Mouse (Mus musculus) lung, postnatal 0 days (tissue): ENCODE measurements around the gene AL607142.1. TPM values are rescaled to one million over a fixed set of nuclear protein-coding genes. Genes with fewer than 3 reads are reported as not detected.

ENCODE experiments used
- ATAC-seq: fragments of 200-750 bp; cut with Nextera tagmentation; 2 replicates; pipeline ENCODE4 v1.8.0; 2017; ENCODE audit warnings: moderate library complexity
- DNase-seq: peaks from one replicate; pipeline ENCODE4 v3.0.0-alpha.2; 2016; ENCODE audit warnings: low spot score
- H3K27ac ChIP-seq: fragments of 300-500 bp; sonication (generic); 2 replicates; pipeline ENCODE4 v1.5.1; 2014; ENCODE audit warnings: antibody characterized with exemption, mild to moderate bottlenecking, low read length, mixed read lengths
- H3K27me3 ChIP-seq: fragments of 300-500 bp; sonication (generic); replicated peaks from 2 replicates; pipeline ENCODE4 v1.6.1; 2014; ENCODE audit warnings: low read length, mixed read lengths; ENCODE audit not compliant: insufficient read depth
- H3K36me3 ChIP-seq: fragments of 300-500 bp; sonication (generic); 2 replicates; pipeline ENCODE4 v1.6.1; 2014; ENCODE audit warnings: low read length, mixed read lengths; ENCODE audit not compliant: insufficient read depth
- H3K4me1 ChIP-seq: fragments of 300-500 bp; sonication (generic); 2 replicates; pipeline ENCODE4 v1.6.1; 2014; ENCODE audit warnings: antibody characterized with exemption, low read depth, low read length, mixed read lengths; ENCODE audit not compliant: insufficient read depth
- H3K4me2 ChIP-seq: fragments of 300-500 bp; sonication (generic); replicated peaks from 2 replicates; pipeline ENCODE4 v1.6.1; 2014; ENCODE audit warnings: low read depth, mild to moderate bottlenecking, low read length, moderate library complexity, mixed read lengths
- H3K4me3 ChIP-seq: fragments of 300-500 bp; sonication (generic); 2 replicates; pipeline ENCODE4 v1.5.1; 2014; ENCODE audit warnings: low read depth, low read length
- H3K9ac ChIP-seq: fragments of 300-500 bp; sonication (generic); replicated peaks from 2 replicates; pipeline ENCODE4 v1.6.1; 2014; ENCODE audit warnings: low read depth, mild to moderate bottlenecking
- H3K9me3 ChIP-seq: fragments of 300-500 bp; sonication (generic); 2 replicates; pipeline ENCODE4 v1.6.1; 2016; ENCODE audit warnings: low read length, mixed read lengths
- CTCF ChIP-seq: IDR thresholded peaks from 2 replicates; pipeline ENCODE4 v1.5.1; 2016; ENCODE audit warnings: antibody characterized with exemption, mild to moderate bottlenecking
- EP300 ChIP-seq: IDR thresholded peaks from 2 replicates; pipeline ENCODE4 v1.6.1; 2016; ENCODE audit warnings: antibody characterized with exemption, mild to moderate bottlenecking, control low read depth
- WGBS: fragments of 180-500 bp; shearing (Covaris S2); extraction: QIAGEN DNeasy Blood & Tissue Kit; methylation state at CpG from one replicate; pipeline ENCODE4 v1.1.7; 2014; 5-methylcytosine and 5-hydroxymethylcytosine counted together
- polyA plus RNA-seq: library from polyadenylated mRNA; unstranded; fragments of >200 nt; fragmentation: Nextera tagmentation; extraction: Ambion mirVana; gene quantifications from 2 replicates; pipeline ENCODE4 v1.2.1, GENCODE M21; 2015

The AL607142.1 gene
- polyA plus RNA-seq, 1 experiment from 2014 or later: not detected

- H3K36me3 ChIP-seq: no peaks in the 10 kb centered on the region
- no peak overlapping the region for H3K4me2 ChIP-seq
- no peak overlapping the region for H3K4me3 ChIP-seq
- no peaks in the 10 kb centered on the region for H3K4me1 ChIP-seq
- ATAC-seq (no peak), DNase-seq (no peak)
- H3K9me3 ChIP-seq: no peaks in the 10 kb centered on the region
- H3K9ac ChIP-seq: no peak overlapping the region
- TF ChIP-seq CTCF (no peak), EP300 (no peak)
- H3K27me3 ChIP-seq: no peaks in the 10 kb centered on the region
- no peak overlapping the region for H3K27ac ChIP-seq
- 61% methylated on average over 10 of the region's 10 CpGs for WGBS
Observed at GRCm38 (mm10) chr4:120058794-120059193, 6.0 kb upstream of the AL607142.1 start.

- ATAC-seq (no peak), DNase-seq (no peak)
- Histone ChIP-seq H3K9ac (no peak overlapping the region), H3K4me2 (no peak overlapping the region), H3K27ac (no peak overlapping the region), H3K27me3 (no peaks in the 10 kb centered on the region), H3K4me3 (no peak overlapping the region), H3K4me1 (no peaks in the 10 kb centered on the region), H3K36me3 (no peaks in the 10 kb centered on the region), H3K9me3 (no peaks in the 10 kb centered on the region)
- TF ChIP-seq EP300: no peak
- TF ChIP-seq CTCF: no peak
- 83% methylated on average over 6 of the region's 6 CpGs for WGBS
Observed at GRCm38 (mm10) chr4:120061727-120062126, 3.1 kb upstream of the AL607142.1 start.

DNA sequence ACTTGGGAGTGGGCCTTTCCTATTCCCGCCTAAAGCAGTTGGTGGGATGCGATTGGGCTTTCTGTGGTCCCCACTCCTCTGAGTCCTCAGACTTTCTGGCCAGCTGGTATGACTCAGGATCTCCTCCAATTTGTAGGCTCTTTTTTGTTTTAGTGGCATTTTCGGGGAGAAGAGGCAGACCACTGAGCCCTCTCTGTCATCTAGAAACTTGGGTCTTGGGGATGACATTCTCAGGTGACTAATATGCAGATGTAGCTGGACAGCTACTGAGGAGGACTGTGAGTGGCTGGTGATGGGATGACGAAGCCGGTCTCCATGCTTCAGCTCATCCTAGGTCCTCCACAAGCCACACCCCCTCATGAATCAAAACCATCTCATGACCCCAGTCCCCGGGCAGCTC, 2.6 kb upstream of the AL607142.1 start:
- Histone ChIP-seq H3K4me2 (no peak overlapping the region), H3K36me3 (no peaks in the 10 kb centered on the region), H3K9ac (no peak overlapping the region), H3K9me3 (no peaks in the 10 kb centered on the region), H3K4me1 (no peaks in the 10 kb centered on the region), H3K27ac (no peak overlapping the region), H3K27me3 (no peaks in the 10 kb centered on the region), H3K4me3 (no peak overlapping the region)
- TF ChIP-seq EP300 (no peak), CTCF (no peak)
- no peak for DNase-seq
- ATAC-seq: no peak
- WGBS: 56% methylated on average over 6 of the region's 6 CpGs

DNA sequence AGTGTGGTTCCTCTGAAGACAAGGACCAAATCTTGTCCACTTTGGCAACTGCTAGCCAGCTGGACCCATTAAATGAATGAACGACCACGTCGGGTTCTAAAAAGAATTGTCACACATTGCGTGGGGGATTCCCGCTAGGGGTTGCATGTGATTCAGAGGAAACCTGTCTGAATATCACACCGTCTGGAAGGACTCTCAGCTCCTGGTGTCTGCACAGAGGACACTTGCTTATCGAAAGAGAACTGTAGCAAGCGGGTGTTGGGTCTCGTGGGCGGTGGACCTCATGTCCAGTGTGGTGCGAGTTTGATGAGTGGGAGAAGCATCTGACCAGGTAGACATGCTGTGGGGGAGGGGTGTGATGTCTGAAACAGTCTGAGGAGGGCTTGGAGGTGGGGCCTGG, 2.0 kb upstream of the AL607142.1 start:
- WGBS: 90% methylated on average over 11 of the region's 11 CpGs
- H3K4me3 ChIP-seq: no peak overlapping the region
- no peak overlapping the region for H3K4me2 ChIP-seq
- H3K27me3 ChIP-seq: no peaks in the 10 kb centered on the region
- H3K4me1 ChIP-seq: no peaks in the 10 kb centered on the region
- no peak overlapping the region for H3K9ac ChIP-seq
- no peak for ATAC-seq
- no peaks in the 10 kb centered on the region for H3K9me3 ChIP-seq
- no peak for DNase-seq
- no peaks in the 10 kb centered on the region for H3K36me3 ChIP-seq
- TF ChIP-seq CTCF (no peak), EP300 (no peak)
- no peak overlapping the region for H3K27ac ChIP-seq

DNA sequence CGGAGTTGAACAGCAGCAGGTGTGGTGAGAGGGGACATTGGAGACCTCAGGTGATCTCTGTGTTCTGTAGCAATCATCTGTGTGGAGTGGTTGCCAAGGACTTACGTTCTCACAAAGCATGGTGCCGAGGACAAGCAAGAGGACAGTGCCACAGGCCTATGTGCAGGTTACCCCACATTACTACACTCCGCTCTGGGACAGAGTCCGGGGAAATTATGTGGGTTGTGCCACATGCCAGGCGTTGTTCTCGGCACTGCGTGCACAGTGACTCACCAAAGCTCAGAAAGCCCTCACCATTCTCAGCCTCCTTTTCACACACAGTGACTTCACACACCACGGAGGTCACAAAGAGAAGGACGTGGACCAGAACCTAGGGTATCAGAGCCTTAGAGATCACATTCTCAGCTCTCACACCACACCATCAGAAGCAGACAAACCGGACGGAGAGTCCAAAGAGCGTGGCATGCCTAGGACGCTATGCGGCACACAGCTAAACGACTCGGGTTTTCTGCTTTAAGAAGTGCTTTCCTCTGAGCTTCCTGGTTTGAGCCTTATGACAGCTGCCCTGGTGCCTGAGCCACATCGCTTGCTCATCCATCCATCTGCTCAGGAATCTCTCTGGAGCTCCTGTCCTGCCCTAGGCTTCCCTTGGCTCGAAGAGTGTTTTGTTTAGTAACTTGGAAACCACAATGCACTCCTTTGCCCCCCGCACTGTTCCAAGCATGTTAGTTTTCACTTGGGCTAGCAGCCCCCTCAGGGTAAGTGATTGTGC, 1.3 kb upstream of the AL607142.1 start:
- WGBS: 87% methylated on average over 20 of the region's 20 CpGs
- DNase-seq (no peak), ATAC-seq (no peak)
- Histone ChIP-seq H3K4me1 (no peaks in the 10 kb centered on the region), H3K4me2 (no peak overlapping the region), H3K27ac (no peak overlapping the region), H3K27me3 (no peaks in the 10 kb centered on the region), H3K36me3 (no peaks in the 10 kb centered on the region), H3K9me3 (no peaks in the 10 kb centered on the region), H3K9ac (no peak overlapping the region), H3K4me3 (no peak overlapping the region)
- no peak for TF ChIP-seq EP300
- TF ChIP-seq CTCF: no peak

DNA sequence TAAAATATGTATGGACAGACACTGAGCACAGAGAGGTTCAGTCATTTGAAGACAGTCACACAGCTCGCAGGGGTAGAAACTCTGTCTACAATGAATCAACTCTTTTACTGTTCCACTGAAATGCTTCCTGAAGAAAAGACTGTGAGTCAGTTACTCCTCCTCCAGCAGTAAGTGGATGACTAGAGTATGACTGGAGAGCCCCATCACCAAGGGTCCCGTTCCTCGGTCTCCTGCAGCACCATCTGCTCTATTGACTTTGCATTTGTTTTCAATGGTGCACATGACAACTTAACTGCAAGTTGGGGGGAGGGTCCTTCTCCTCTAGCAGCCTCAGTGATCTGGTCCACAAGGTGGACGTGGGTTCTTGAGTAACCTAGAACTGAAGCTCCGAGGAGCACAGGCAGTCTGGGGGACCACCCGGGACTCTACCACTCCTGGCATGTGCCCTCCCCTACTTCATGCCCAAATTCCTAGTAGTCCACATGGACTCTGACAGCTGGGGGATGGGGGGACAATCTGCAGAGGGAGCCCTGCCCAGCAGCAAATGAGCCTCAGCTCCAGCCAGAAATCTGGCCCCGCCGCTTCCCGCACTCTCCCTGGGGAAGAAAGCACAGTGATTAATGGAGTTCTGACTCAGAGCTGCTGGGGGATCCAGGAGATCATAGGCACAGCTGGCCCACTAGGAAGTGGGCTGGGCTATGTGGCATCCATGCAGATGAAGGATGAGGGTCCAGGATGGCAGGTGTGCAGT, 2.2 kb downstream of the AL607142.1 start:
- Histone ChIP-seq H3K4me3 (no peak overlapping the region), H3K27me3 (no peaks in the 10 kb centered on the region), H3K4me1 (no peaks in the 10 kb centered on the region; the same call in 1 of the 2 replicates), H3K27ac (no peak overlapping the region), H3K9ac (no peak overlapping the region), H3K36me3 (no peaks in the 10 kb centered on the region), H3K4me2 (no peak overlapping the region), H3K9me3 (no peaks in the 10 kb centered on the region)
- TF ChIP-seq EP300 (no peak), CTCF (no peak)
- DNase-seq (no peak), ATAC-seq (no peak)
- WGBS: 66% methylated on average over 9 of the region's 9 CpGs
